Mouse (Mus musculus): Measurements from ENCODE around the gene Krba1.

Gene Krba1

DNA sequence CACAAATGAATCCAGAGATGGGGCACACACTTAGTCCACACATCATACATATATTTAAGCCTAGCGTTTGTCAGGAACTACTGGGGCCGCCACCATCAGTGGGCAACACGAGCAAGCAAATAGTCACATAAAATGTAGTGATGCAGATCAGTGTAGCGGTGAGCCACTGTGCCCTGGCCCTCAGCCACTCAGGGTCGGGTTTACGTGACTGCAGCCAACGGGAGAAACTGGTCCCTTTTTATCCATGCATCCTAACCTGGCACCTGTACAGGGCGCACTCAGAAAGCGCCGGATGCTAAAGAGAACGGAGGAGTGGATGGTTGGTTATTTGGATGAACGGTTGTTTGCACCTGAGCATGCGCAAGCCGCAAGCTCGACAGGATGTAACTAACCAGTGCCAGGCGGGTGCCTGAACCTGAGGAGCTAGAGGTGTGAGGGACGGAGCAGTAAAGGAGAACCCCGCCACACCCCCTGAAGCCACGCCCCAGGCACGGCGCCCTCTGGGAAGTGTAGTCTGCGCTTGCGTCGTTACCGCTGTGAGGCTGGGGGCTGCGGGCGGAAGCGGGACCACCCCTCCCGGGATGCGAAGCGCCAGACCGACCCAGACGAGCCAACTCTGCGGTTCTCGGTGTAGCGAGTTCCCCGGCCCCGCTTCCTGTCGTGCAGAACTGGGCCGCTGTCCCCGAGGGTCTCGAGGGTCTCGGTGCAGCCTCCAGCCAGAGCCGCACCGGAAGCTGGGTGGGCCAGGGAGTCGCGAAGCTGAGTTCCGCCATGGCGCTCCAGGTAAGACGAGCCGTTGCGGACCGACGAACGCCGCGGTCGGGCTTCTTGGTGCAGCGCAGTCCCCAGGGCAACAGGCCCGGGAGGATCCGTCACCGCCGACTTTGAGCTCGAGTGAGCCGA lies at the start of gene Krba1:
Gene Krba1, plus strand, starts transcription at position 482 of the 903 bp plus-strand sequence.
- DNase-seq (ENCODE audit: extremely low read depth, low read depth, low spot score): peak; percentile 18

DNA sequence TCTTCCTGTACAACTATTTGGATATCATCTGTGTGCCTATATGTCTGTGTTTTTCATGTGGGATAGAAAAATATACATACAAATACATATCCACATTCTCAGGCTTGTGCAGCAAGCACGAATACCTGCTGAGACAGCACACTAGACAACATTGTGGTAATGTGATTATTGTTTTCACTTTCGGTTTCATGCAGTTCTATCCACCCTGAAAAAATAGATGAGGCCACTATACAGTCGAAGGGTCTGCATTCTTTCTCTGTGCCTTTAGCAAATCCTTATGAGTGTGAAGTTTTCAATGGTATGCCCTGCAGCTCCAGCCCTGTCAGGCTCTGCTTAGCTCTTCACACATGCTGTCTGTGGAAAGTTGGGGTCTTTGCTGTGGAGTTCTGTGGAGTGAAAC lies 36.5 kb upstream of the Krba1 start:
- no peak for DNase-seq (ENCODE audit: extremely low read depth, low read depth, low spot score)

- no peak for DNase-seq (ENCODE audit: extremely low read depth, low read depth, low spot score)
Observed at GRCm38 (mm10) chr6:48366322-48366996, 28.9 kb upstream of the Krba1 start.

DNA sequence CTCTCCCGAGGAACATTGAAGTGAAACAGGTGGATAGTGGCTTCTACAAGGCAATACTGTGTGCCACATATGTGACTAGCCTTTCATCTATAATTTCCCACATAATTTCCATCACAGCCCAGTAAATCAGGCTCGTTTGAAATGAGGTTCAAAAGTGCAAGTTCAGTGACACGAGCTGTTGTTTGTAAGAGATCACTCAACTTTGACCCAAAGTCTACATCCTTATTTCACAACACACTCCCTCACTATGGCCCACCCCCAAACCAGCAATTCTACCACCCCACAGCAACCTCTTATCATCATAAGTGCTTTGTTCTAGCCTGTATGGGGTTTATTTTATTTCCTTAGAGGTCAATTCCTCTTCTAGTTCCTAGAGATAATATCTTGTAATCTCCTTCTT lies 7.2 kb upstream of the Krba1 start:
- no peak for DNase-seq (ENCODE audit: extremely low read depth, low read depth, low spot score)

GRCm38 (mm10) chr6:48393811-48394210 lies 1.6 kb upstream of the Krba1 start:
- no peak for DNase-seq (ENCODE audit: extremely low read depth, low read depth, low spot score)

GRCm38 (mm10) chr6:48396008-48396595 lies 716 bp downstream of the Krba1 start:
- no peak for DNase-seq (ENCODE audit: extremely low read depth, low read depth, low spot score)

GRCm38 (mm10) chr6:48396686-48397085 lies 1.3 kb downstream of the Krba1 start:
- no peak for DNase-seq (ENCODE audit: extremely low read depth, low read depth, low spot score)

GRCm38 (mm10) chr6:48397336-48397735 lies 1.9 kb downstream of the Krba1 start:
- DNase-seq (ENCODE audit: extremely low read depth, low read depth, low spot score): no peak

DNA sequence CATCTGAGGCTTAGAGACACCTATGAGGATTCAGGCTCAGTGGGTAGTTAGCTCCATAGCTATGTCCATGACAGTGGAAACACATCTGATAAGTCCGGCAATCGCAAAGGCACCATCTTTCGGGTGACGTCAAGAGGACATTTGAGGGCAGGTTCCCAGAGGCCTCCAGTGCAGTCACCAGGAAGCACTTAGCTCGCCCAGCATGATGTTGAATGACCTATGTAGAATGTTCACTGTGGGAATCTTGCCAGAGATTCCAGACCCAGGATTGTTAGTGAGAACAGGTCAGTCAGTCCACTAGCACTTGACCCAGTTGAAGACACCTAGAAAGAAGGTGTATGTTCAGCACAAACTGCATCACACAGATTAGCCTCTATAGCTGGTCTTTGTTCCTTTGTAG lies 4.5 kb downstream of the Krba1 start:
- DNase-seq (ENCODE audit: extremely low read depth, low read depth, low spot score): no peak

DNA sequence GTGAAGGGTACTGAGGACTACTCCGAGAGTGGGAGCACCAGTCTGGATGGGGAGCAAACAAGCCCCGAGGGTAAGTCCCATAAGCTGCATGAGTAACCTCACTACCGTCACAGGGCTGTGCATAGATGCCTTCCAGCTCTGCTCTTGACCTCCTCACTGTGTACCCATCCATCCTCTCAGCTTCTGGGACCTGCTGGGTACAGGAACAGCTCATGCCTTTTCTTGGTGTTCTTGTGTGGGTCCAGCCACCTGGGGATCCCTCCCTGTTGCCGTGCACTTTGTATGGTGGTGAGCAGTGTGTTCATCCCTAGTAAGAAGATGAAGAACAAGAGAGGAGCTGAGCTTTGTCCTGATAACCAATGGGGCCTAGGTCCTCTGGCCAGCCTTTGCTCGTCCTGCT lies 8.7 kb downstream of the Krba1 start:
- DNase-seq (ENCODE audit: extremely low read depth, low read depth, low spot score): no peak

DNA sequence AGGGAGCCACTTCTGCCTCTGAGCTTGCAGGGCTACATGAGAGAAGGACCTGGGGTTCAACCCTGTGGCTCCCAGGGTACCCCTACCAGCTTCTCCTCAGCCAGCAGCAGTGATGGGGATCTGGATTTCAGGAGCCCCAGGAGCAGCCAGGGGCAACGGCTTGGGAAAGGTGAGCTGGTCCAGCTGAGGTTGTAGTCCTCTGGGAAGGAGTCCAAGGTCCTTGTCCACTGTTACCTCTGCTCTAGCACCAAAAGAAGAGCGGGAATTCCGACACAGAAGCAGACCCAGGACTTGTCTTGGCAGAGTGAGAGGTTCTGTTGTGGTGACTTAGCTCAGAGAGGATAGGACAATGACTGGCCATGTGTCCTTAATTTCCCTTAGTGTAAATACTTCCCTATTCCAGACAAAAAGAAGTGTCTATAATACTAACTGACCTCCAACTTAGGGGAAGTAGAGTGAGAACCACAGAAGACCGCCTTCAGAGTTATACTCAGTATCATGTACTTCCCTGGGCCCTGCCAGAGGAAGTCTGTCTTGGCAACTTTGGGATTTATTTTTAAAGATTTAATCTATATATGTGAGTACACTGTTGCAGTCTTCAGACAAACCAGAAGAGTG lies 14.4 kb downstream of the Krba1 start:
- DNase-seq (ENCODE audit: extremely low read depth, low read depth, low spot score): no peak

- DNase-seq (ENCODE audit: extremely low read depth, low read depth, low spot score): no peak
Observed at GRCm38 (mm10) chr6:48410551-48410950, 15.2 kb downstream of the Krba1 start.

DNA sequence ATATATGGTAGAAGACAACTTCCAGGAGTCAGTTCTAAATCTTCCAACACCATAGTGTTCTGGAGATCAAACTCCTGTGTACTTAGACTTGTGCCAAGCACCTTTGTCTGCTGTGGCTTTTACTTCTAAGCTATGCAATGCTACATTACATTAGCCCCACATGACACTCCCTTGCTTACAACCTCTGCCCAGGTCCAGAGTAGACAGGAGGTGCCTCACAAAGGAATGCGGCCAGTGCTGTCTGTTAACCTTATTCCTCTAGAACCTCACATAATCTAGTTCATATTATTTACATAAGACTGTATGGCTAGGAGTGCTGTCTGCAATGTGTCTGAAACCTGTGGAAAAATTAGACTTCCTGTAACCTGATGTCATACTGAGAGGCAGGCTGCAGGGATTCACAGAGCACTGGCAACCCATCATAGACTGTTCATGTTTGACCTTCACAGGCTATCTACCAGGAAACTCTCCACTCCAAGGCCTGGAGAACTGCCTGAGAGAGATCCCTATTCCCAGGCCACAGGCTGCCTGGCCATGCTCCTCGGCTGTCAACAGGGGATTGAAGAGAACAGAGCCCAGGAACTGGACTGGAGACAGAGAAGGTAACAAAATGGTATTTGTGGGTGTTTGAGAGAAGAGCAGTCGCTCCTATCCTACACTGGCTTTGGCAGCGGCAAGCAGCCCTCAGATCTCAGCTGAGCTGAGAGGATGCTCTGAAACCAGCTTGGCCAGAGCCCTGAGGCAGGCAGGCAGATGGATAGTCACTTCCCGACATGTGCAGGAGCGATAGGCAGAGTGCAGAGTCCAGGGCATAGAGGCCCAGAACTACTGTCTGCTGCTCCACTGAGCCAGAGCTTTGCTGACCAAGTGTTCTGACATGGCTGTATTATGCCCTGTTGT lies 16.1 kb downstream of the Krba1 start:
- DNase-seq (ENCODE audit: extremely low read depth, low read depth, low spot score): no peak

- no peak for DNase-seq (ENCODE audit: extremely low read depth, low read depth, low spot score)
Observed at GRCm38 (mm10) chr6:48412147-48412546, 16.8 kb downstream of the Krba1 start.

DNA sequence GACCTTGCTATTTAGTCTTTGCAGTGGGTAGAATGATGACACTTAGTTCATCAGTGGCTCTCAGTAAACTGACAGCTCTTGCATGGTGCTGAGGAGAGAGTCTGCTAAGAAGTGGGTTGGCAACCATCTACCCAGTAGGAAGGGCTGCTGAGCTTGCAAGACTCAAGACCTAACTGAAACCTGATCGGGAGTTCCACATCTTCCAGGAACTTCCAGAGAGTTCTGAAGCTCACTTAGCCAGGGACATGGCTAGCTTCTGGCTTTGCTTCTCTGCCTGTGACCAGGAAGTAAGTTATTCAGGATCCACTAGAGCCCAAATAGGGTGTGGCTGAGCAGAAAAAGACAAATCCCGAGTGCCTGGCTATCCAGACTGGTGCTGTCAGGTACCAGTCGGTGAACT lies 17.3 kb downstream of the Krba1 start:
- no peak for DNase-seq (ENCODE audit: extremely low read depth, low read depth, low spot score)

GRCm38 (mm10) chr6:48413081-48413480 lies 17.7 kb downstream of the Krba1 start:
- DNase-seq (ENCODE audit: extremely low read depth, low read depth, low spot score): no peak

GRCm38 (mm10) chr6:48414886-48415285 lies 19.5 kb downstream of the Krba1 start:
- DNase-seq (ENCODE audit: extremely low read depth, low read depth, low spot score): no peak

- DNase-seq (ENCODE audit: extremely low read depth, low read depth, low spot score): no peak
Observed at GRCm38 (mm10) chr6:48415636-48416035, 20.2 kb downstream of the Krba1 start.

- DNase-seq (ENCODE audit: extremely low read depth, low read depth, low spot score): no peak
Observed at GRCm38 (mm10) chr6:48416486-48416885, 21.1 kb downstream of the Krba1 start.

- no peak for DNase-seq (ENCODE audit: extremely low read depth, low read depth, low spot score)
Observed at GRCm38 (mm10) chr6:48420647-48421046, 25.3 kb downstream of the Krba1 start.
